Mouse (Mus musculus) retina, postnatal 7 days (tissue): ENCODE data around the gene Actl7a.

Experiments
- DNase-seq: peaks from one replicate; pipeline ENCODE4 v3.0.0-alpha.2; 2012; ENCODE audit warnings: low read depth, low spot score

The Actl7a gene

GRCm38 (mm10) chr4:56743363-56744195 lies at the start of gene Actl7a:
Gene Actl7a, plus strand, starts transcription at chr4:56743413.
- no peak for DNase-seq

- DNase-seq = no peak
Observed at GRCm38 (mm10) chr4:56696401-56696800, 46.8 kb upstream of the Actl7a start.

GRCm38 (mm10) chr4:56698671-56699070 lies 44.5 kb upstream of the Actl7a start:
- no peak for DNase-seq

- DNase-seq = no peak
Observed at GRCm38 (mm10) chr4:56702234-56702633, 41.0 kb upstream of the Actl7a start.

GRCm38 (mm10) chr4:56713155-56713554 lies 30.1 kb upstream of the Actl7a start:
- DNase-seq = no peak

- DNase-seq = no peak
Observed at GRCm38 (mm10) chr4:56716801-56717200, 26.4 kb upstream of the Actl7a start.

- DNase-seq = no peak
Observed at GRCm38 (mm10) chr4:56717932-56718331, 25.3 kb upstream of the Actl7a start.

GRCm38 (mm10) chr4:56718573-56719442 lies 24.4 kb upstream of the Actl7a start:
- no peak for DNase-seq

GRCm38 (mm10) chr4:56719456-56719855 lies 23.8 kb upstream of the Actl7a start:
- no peak for DNase-seq

- no peak for DNase-seq
Observed at GRCm38 (mm10) chr4:56720403-56720802, 22.8 kb upstream of the Actl7a start.

- no peak for DNase-seq
Observed at GRCm38 (mm10) chr4:56721469-56721868, 21.7 kb upstream of the Actl7a start.

- DNase-seq = no peak
Observed at GRCm38 (mm10) chr4:56722346-56722745, 20.9 kb upstream of the Actl7a start.

- no peak for DNase-seq
Observed at GRCm38 (mm10) chr4:56723237-56723636, 20.0 kb upstream of the Actl7a start.

- DNase-seq = no peak
Observed at GRCm38 (mm10) chr4:56725839-56726238, 17.4 kb upstream of the Actl7a start.

GRCm38 (mm10) chr4:56740020-56740485 lies 3.2 kb upstream of the Actl7a start, which contains the start of gene Gm26657:
Gene Gm26657, plus strand, starts transcription at chr4:56740070.
- no peak for DNase-seq

GRCm38 (mm10) chr4:56740611-56741010 lies 2.6 kb upstream of the Actl7a start:
- no peak for DNase-seq

- DNase-seq = no peak
Observed at GRCm38 (mm10) chr4:56741041-56741493, 2.1 kb upstream of the Actl7a start, which contains the start of gene Actl7b. Gene Actl7b, minus strand, starts transcription at chr4:56741443.

- DNase-seq = no peak
Observed at GRCm38 (mm10) chr4:56742698-56743097, 515 bp upstream of the Actl7a start.

- no peak for DNase-seq
Observed at GRCm38 (mm10) chr4:56746345-56746744, 3.1 kb downstream of the Actl7a start.

- DNase-seq = no peak
Observed at GRCm38 (mm10) chr4:56747456-56747855, 4.2 kb downstream of the Actl7a start.

- DNase-seq = no peak
Observed at GRCm38 (mm10) chr4:56756021-56756420, 12.8 kb downstream of the Actl7a start.

- no peak for DNase-seq
Observed at GRCm38 (mm10) chr4:56756966-56757600, 13.9 kb downstream of the Actl7a start.
